Mouse (Mus musculus): ENCODE data around the gene Kat2a. TPM values are rescaled to one million over a fixed set of nuclear protein-coding genes. Genes with fewer than 3 reads are reported as not detected.
A peak's percentile ranks its signal among the peaks of the same experiment; 100 is the strongest.

Gene Kat2a
- polyA plus RNA-seq, 1 experiment from 2014 or later = 32.6 TPM

- DNase-seq (ENCODE audit: low spot score) = no peak
Measured at GRCm38 (mm10) chr11:100718866-100719265, 6.6 kb upstream of the Kat2a start.

GRCm38 (mm10) chr11:100718462-100718861, 6.2 kb upstream of the Kat2a start:
- Histone ChIP-seq H3K4me2 (ENCODE audit: low read length) (no peak overlapping the region), H3K27me3 (replicated peaks; ENCODE audit: control insufficient read depth, insufficient read depth, low read length) (no peaks in the 10 kb centered on the region), H3K36me3 (ENCODE audit: control insufficient read depth, insufficient read depth, low read length) (peaks cover 53% of the 10 kb centered on the region), H3K9me3 (replicated peaks; ENCODE audit: control insufficient read depth, low read length) (no peaks in the 10 kb centered on the region), H3K4me1 (ENCODE audit: control insufficient read depth, insufficient read depth, low read length) (peaks cover 5% of the 10 kb centered on the region), H3K27ac (ENCODE audit: low read depth, low read length) (no peak overlapping the region), H3K4me3 (ENCODE audit: low read depth, low read length) (no peak overlapping the region), H3K9ac (ENCODE audit: low read length) (no peak overlapping the region)
- 93% methylated on average over 7 of the region's 7 CpGs for WGBS
- ATAC-seq (no peak), DNase-seq (ENCODE audit: low spot score) (no peak)

More at GRCm38 (mm10) chr11:100718866-100719265, 6.6 kb upstream of the Kat2a start:
- Histone ChIP-seq H3K27me3 (replicated peaks; ENCODE audit: control insufficient read depth, insufficient read depth, low read length) (no peaks in the 10 kb centered on the region), H3K36me3 (ENCODE audit: control insufficient read depth, insufficient read depth, low read length) (peaks cover 53% of the 10 kb centered on the region), H3K9me3 (replicated peaks; ENCODE audit: control insufficient read depth, low read length) (no peaks in the 10 kb centered on the region), H3K27ac (ENCODE audit: low read depth, low read length) (no peak overlapping the region), H3K4me2 (ENCODE audit: low read length) (no peak overlapping the region), H3K4me1 (ENCODE audit: control insufficient read depth, insufficient read depth, low read length) (peaks cover 3% of the 10 kb centered on the region), H3K9ac (ENCODE audit: low read length) (no peak overlapping the region), H3K4me3 (ENCODE audit: low read depth, low read length) (no peak overlapping the region)
- 90% methylated on average over 4 of the region's 4 CpGs for WGBS
- no peak for ATAC-seq

- 78% methylated on average over 3 of the region's 3 CpGs for WGBS
- DNase-seq (ENCODE audit: low spot score) (no peak), ATAC-seq (no peak)
- Histone ChIP-seq H3K36me3 (ENCODE audit: control insufficient read depth, insufficient read depth, low read length) (peaks cover 50% of the 10 kb centered on the region), H3K27me3 (replicated peaks; ENCODE audit: control insufficient read depth, insufficient read depth, low read length) (no peaks in the 10 kb centered on the region), H3K4me2 (ENCODE audit: low read length) (no peak overlapping the region), H3K9me3 (replicated peaks; ENCODE audit: control insufficient read depth, low read length) (no peaks in the 10 kb centered on the region), H3K4me3 (ENCODE audit: low read depth, low read length) (no peak overlapping the region), H3K4me1 (ENCODE audit: control insufficient read depth, insufficient read depth, low read length) (peaks cover 9% of the 10 kb centered on the region), H3K9ac (ENCODE audit: low read length) (no peak overlapping the region), H3K27ac (ENCODE audit: low read depth, low read length) (no peak overlapping the region)
Measured at GRCm38 (mm10) chr11:100716649-100717048, 4.4 kb upstream of the Kat2a start.

DNA sequence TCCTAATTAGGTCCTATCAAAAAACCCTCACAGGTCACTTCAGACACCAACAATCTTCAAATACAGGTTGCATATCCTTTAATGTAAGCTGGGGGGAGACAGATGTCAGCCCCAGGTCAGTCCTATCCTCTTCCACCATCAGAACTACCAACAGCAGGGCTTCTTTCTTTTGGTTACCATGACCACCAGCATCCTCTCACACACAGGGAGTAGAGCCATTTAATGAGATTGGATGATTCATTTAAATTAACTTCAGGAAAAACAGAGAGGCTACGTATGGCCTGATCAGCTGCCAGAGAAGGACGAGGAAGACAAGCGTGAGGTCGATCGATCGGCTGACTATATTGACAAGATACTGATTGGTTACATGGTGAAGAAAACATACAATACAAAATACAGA, 2.7 kb upstream of the Kat2a start:
- Histone ChIP-seq H3K4me1 (ENCODE audit: control insufficient read depth, insufficient read depth, low read length) (peaks cover 14% of the 10 kb centered on the region), H3K9ac (ENCODE audit: low read length) (no peak overlapping the region), H3K36me3 (ENCODE audit: control insufficient read depth, insufficient read depth, low read length) (peaks cover 58% of the 10 kb centered on the region), H3K4me3 (ENCODE audit: low read depth, low read length) (no peak overlapping the region), H3K4me2 (ENCODE audit: low read length) (no peak overlapping the region), H3K9me3 (replicated peaks; ENCODE audit: control insufficient read depth, low read length) (no peaks in the 10 kb centered on the region), H3K27me3 (replicated peaks; ENCODE audit: control insufficient read depth, insufficient read depth, low read length) (no peaks in the 10 kb centered on the region), H3K27ac (ENCODE audit: low read depth, low read length) (no peak overlapping the region)
- DNase-seq (ENCODE audit: low spot score) (no peak), ATAC-seq (no peak)
- 71% methylated on average over 6 of the region's 6 CpGs for WGBS

- H3K4me3 ChIP-seq (ENCODE audit: low read depth, low read length) = no peak overlapping the region
- H3K4me1 ChIP-seq (ENCODE audit: control insufficient read depth, insufficient read depth, low read length) = peaks cover 14% of the 10 kb centered on the region
- H3K36me3 ChIP-seq (ENCODE audit: control insufficient read depth, insufficient read depth, low read length) = peaks cover 57% of the 10 kb centered on the region
- H3K27ac ChIP-seq (ENCODE audit: low read depth, low read length) = no peak overlapping the region
- WGBS = 46% methylated on average over 6 of the region's 6 CpGs
- ATAC-seq (0 out of 2 replicates have a peak, but pooled peaks have one; percentile 13), DNase-seq (ENCODE audit: low spot score) (peak; percentile 78)
- no peaks in the 10 kb centered on the region for H3K9me3 ChIP-seq (replicated peaks; ENCODE audit: control insufficient read depth, low read length)
- H3K4me2 ChIP-seq (ENCODE audit: low read length) = no peak overlapping the region
- H3K27me3 ChIP-seq (replicated peaks; ENCODE audit: control insufficient read depth, insufficient read depth, low read length) = no peaks in the 10 kb centered on the region
- no peak overlapping the region for H3K9ac ChIP-seq (ENCODE audit: low read length)
Measured at GRCm38 (mm10) chr11:100714534-100714915, 2.3 kb upstream of the Kat2a start.

GRCm38 (mm10) chr11:100713735-100714533, 1.7 kb upstream of the Kat2a start, which contains the start of gene Hspb9:
Gene Hspb9, plus strand, starts transcription at chr11:100713850.
- H3K4me2 ChIP-seq (ENCODE audit: low read length) = peak within 1 kb of the TSS; percentile 31
- peaks cover 59% of the 10 kb centered on the region for H3K36me3 ChIP-seq (ENCODE audit: control insufficient read depth, insufficient read depth, low read length)
- WGBS = 8% methylated on average over 38 of the region's 38 CpGs
- DNase-seq (ENCODE audit: low spot score) (peak; percentile 39), ATAC-seq (no peak)
- H3K9me3 ChIP-seq (replicated peaks; ENCODE audit: control insufficient read depth, low read length) = no peaks in the 10 kb centered on the region
- H3K27me3 ChIP-seq (replicated peaks; ENCODE audit: control insufficient read depth, insufficient read depth, low read length) = no peaks in the 10 kb centered on the region
- H3K9ac ChIP-seq (ENCODE audit: low read length) = peak within 1 kb of the TSS; percentile 54; the same call in 1 of the 2 replicates
- H3K4me1 ChIP-seq (ENCODE audit: control insufficient read depth, insufficient read depth, low read length) = peaks cover 14% of the 10 kb centered on the region
- H3K27ac ChIP-seq (ENCODE audit: low read depth, low read length) = no peak within 1 kb of the TSS
- no peak within 1 kb of the TSS for H3K4me3 ChIP-seq (ENCODE audit: low read depth, low read length)

DNA sequence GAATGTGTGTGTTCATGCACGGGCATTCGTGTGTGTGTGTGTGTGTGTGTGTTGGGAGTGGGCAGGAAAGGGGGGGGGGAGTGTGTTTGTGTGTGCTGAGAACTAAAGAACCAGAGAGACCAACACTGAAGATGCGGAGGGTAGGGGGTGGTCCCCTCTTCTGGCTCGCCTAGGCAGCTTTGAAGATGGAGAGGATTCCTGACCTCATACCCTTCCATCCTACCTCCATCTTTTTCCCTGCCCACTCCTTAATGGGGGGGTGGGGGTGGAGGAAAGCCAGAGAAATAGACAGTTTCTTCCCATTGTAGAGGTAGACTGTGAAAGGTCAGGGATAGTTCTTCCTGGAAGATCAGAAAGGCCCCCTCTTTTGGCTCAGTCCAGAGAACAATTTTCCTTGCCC, 909 bp upstream of the Kat2a start:
- WGBS = 50% methylated on average over 4 of the region's 4 CpGs
- DNase-seq (ENCODE audit: low spot score) = no peak
- Histone ChIP-seq H3K9ac (ENCODE audit: low read length) (peak overlapping the region; percentile 1; the same call in 1 of the 2 replicates), H3K27ac (ENCODE audit: low read depth, low read length) (no peak overlapping the region), H3K4me3 (ENCODE audit: low read depth, low read length) (no peak overlapping the region), H3K4me1 (ENCODE audit: control insufficient read depth, insufficient read depth, low read length) (peaks cover 14% of the 10 kb centered on the region), H3K9me3 (replicated peaks; ENCODE audit: control insufficient read depth, low read length) (no peaks in the 10 kb centered on the region), H3K36me3 (ENCODE audit: control insufficient read depth, insufficient read depth, low read length) (peaks cover 59% of the 10 kb centered on the region), H3K4me2 (ENCODE audit: low read length) (no peak overlapping the region), H3K27me3 (replicated peaks; ENCODE audit: control insufficient read depth, insufficient read depth, low read length) (no peaks in the 10 kb centered on the region)
- no peak for ATAC-seq

DNA sequence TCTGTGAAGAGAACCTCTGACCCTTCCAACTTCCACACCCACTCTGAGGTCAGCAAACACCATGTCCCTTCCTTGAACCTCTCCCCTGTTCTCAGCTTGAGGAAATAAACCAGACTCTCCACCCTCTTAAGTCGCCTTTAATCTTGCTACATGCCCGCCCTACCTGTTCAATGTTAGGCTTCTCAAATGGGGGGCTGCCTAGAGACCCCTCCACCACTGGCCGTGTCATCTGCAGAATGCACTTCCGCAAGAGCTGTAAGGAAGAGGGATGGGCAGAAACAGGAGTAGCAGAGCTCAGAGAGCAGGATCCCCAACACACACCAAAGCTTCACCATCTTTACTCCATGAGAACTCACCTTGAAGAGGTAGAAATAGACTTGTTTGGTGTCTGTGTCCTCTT, 1.3 kb downstream of the Kat2a start:
- no peak for ATAC-seq
- Histone ChIP-seq H3K27me3 (replicated peaks; ENCODE audit: control insufficient read depth, insufficient read depth, low read length) (no peaks in the 10 kb centered on the region), H3K4me2 (ENCODE audit: low read length) (no peak overlapping the region), H3K27ac (ENCODE audit: low read depth, low read length) (no peak overlapping the region), H3K4me3 (ENCODE audit: low read depth, low read length) (no peak overlapping the region), H3K9me3 (replicated peaks; ENCODE audit: control insufficient read depth, low read length) (no peaks in the 10 kb centered on the region), H3K4me1 (ENCODE audit: control insufficient read depth, insufficient read depth, low read length) (peaks cover 14% of the 10 kb centered on the region), H3K9ac (ENCODE audit: low read length) (no peak overlapping the region), H3K36me3 (ENCODE audit: control insufficient read depth, insufficient read depth, low read length) (peaks cover 59% of the 10 kb centered on the region)
- 92% methylated on average over 4 of the region's 4 CpGs for WGBS
- no peak for DNase-seq (ENCODE audit: low spot score)

DNA sequence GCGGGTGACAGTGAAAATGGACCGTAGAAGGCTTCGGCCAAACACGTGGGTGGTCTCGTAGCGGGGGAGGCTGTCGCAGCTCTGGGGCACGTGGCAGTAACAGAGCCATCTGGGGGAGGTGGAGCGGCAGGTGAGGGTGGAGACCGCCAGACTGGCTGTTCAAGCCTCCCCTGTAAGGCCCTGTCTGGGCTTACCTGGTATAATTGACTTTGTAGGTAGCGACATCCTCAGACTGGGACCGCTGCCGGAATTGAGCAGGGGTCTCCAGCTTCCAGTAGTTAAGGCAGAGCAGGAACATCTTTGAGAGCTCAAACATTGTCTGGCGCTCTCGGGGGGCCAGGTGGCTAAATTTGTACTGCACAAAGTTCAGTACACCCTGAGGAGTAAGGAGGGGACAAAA, 1.7 kb downstream of the Kat2a start:
- Histone ChIP-seq H3K4me3 (ENCODE audit: low read depth, low read length) (no peak overlapping the region), H3K4me2 (ENCODE audit: low read length) (no peak overlapping the region), H3K4me1 (ENCODE audit: control insufficient read depth, insufficient read depth, low read length) (peaks cover 14% of the 10 kb centered on the region), H3K36me3 (ENCODE audit: control insufficient read depth, insufficient read depth, low read length) (peaks cover 59% of the 10 kb centered on the region), H3K9ac (ENCODE audit: low read length) (no peak overlapping the region), H3K9me3 (replicated peaks; ENCODE audit: control insufficient read depth, low read length) (no peaks in the 10 kb centered on the region), H3K27me3 (replicated peaks; ENCODE audit: control insufficient read depth, insufficient read depth, low read length) (no peaks in the 10 kb centered on the region), H3K27ac (ENCODE audit: low read depth, low read length) (no peak overlapping the region)
- DNase-seq (ENCODE audit: low spot score) = no peak
- ATAC-seq = no peak
- WGBS = 92% methylated on average over 15 of the region's 15 CpGs

Data from forebrain, embryonic 14.5 days (tissue).